ENCODE assay signal across 9 mouse cellular contexts in the genomic region with DNA sequence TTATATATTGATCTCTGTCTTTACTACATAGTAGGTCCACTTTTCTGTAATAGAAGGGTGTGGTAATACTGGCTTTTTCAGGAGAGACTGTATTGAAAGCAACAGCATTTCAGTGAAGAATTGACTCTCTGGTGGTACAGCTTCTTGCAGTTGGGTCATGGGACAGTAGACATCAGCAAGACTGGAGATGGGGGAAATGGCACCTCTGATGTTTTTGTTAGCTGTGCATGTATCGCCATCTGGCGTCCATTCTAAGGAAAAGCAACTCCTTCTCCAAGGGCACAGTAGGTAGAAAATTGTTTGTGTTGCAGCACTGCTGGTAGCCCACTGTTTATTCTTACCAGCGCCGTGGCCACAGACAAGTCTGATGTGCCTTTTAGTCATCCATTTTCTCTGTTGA. TPM values are rescaled to one million over a fixed set of nuclear protein-coding genes. Genes with fewer than 3 reads are reported as not detected.
DNase-seq lines count a peak whose midpoint lies in the region; ATAC-seq and TF ChIP-seq lines count a peak whose summit lies in the region.
"Had no signal": no experiment of that assay in that cellular context is flagged by ENCODE, and none has a peak within 500 bp of the region (broad histone marks: within the 10 kb centered on the region; RNA-seq: fewer than 3 reads in every experiment).

No protein-coding gene starts in this region.

- DNase-seq in heart, adult 11 months, result peak; percentile 91
- peak; percentile 84 for DNase-seq in embryonic facial prominence, embryonic 14.5 days (ENCODE audit: low spot score)
- DNase-seq in hindbrain, embryonic 10.5 days (ENCODE audit: low spot score), result peak; percentile 59
- DNase-seq in layer of hippocampus, adult 2 months (ENCODE audit: low spot score in 2 of 2), result peak; percentile 45 to 52
- peak; percentile 59 for DNase-seq in lung, postnatal 10 days
- peak; percentile 89 for DNase-seq in retina, embryonic 14.5 days (ENCODE audit: low spot score)

- no peak overlapping the region for H3K27ac ChIP-seq in heart, embryonic 11.5 days (ENCODE audit: low read depth, low read length)
- no peak overlapping the region for H3K27ac ChIP-seq in bone marrow, adult 2 months (ENCODE audit: control insufficient read depth, insufficient read depth, low read depth, low read length, poor library complexity)
- no peak overlapping the region for H3K27ac ChIP-seq in embryonic facial prominence, embryonic 14.5 days (replicated peaks; ENCODE audit: low read depth, low read length)
- no peak overlapping the region for H3K27ac ChIP-seq in hindbrain, embryonic 10.5 days
- H3K27ac ChIP-seq in layer of hippocampus, adult 2 months, result no peak overlapping the region

- no peaks in the 10 kb centered on the region for H3K27me3 ChIP-seq in heart, embryonic 11.5 days (ENCODE audit: control insufficient read depth, insufficient read depth, low read length)
- H3K27me3 ChIP-seq in embryonic facial prominence, embryonic 14.5 days (replicated peaks; ENCODE audit: control insufficient read depth, insufficient read depth, low read length), result no peaks in the 10 kb centered on the region
- H3K27me3 ChIP-seq in hindbrain, embryonic 10.5 days (ENCODE audit: insufficient read depth, poor library complexity, severe bottlenecking), result no peaks in the 10 kb centered on the region

- no peaks in the 10 kb centered on the region for H3K9me3 ChIP-seq in heart, embryonic 11.5 days (replicated peaks; ENCODE audit: control insufficient read depth, low read length)
- H3K9me3 ChIP-seq in embryonic facial prominence, embryonic 14.5 days (ENCODE audit: control insufficient read depth, low read length), result no peaks in the 10 kb centered on the region
- no peaks in the 10 kb centered on the region for H3K9me3 ChIP-seq in hindbrain, embryonic 10.5 days

- TF ChIP-seq POLR2A in bone marrow, adult 2 months (IDR thresholded peaks at IDR 0.05; ENCODE audit: borderline replicate concordance, control insufficient read depth, low read depth, low read length), result no peak

- ATAC-seq in heart, embryonic 11.5 days (replicated peaks; ENCODE audit: insufficient number of reproducible peaks, low FRiP score, low TSS enrichment), result no peak
- ATAC-seq in embryonic facial prominence, embryonic 14.5 days (ENCODE audit: low read depth), result peak; percentile 55; the same call in 1 of the 2 replicates

- no peak overlapping the region for H3K4me3 ChIP-seq in heart, embryonic 11.5 days (ENCODE audit: low read depth, low read length)
- H3K4me3 ChIP-seq in bone marrow, adult 2 months (replicated peaks; ENCODE audit: control insufficient read depth, low read depth, low read length), result no peak overlapping the region
- no peak overlapping the region for H3K4me3 ChIP-seq in embryonic facial prominence, embryonic 14.5 days (ENCODE audit: low read depth, low read length)
- no peak overlapping the region for H3K4me3 ChIP-seq in hindbrain, embryonic 10.5 days
- no peak overlapping the region for H3K4me3 ChIP-seq in layer of hippocampus, adult 2 months
- H3K4me3 ChIP-seq: myocyte had no signal

- H3K36me3 ChIP-seq in heart, embryonic 11.5 days (ENCODE audit: control insufficient read depth, insufficient read depth, low read length), result no peaks in the 10 kb centered on the region
- H3K36me3 ChIP-seq in embryonic facial prominence, embryonic 14.5 days (ENCODE audit: control insufficient read depth, insufficient read depth, low read length), result no peaks in the 10 kb centered on the region
- H3K36me3 ChIP-seq in hindbrain, embryonic 10.5 days, result no peaks in the 10 kb centered on the region

- WGBS in heart, embryonic 11.5 days (ENCODE audit: insufficient replicate concordance), result 6% methylated on average over 4 of the region's 4 CpGs
- 0% methylated on average over 4 of the region's 4 CpGs for WGBS in bone marrow, adult 2 months
- 5% methylated on average over 4 of the region's 4 CpGs for WGBS in embryonic facial prominence, embryonic 14.5 days
- WGBS in hindbrain, embryonic 10.5 days, result 11% methylated on average over 4 of the region's 4 CpGs

- no peak overlapping the region for H3K9ac ChIP-seq in heart, embryonic 11.5 days (ENCODE audit: low read depth, low read length)
- H3K9ac ChIP-seq in embryonic facial prominence, embryonic 14.5 days (ENCODE audit: low read depth, low read length), result no peak overlapping the region

- H3K4me2 ChIP-seq in heart, embryonic 11.5 days, result no peak overlapping the region
- no peak overlapping the region for H3K4me2 ChIP-seq in embryonic facial prominence, embryonic 14.5 days (ENCODE audit: low read depth, low read length)

- no peaks in the 10 kb centered on the region; the same call in 1 of the 2 replicates for H3K4me1 ChIP-seq in heart, embryonic 11.5 days (ENCODE audit: control insufficient read depth, insufficient read depth, low read length)
- H3K4me1 ChIP-seq in bone marrow, adult 2 months (ENCODE audit: control insufficient read depth, insufficient read depth, low read length), result no peaks in the 10 kb centered on the region
- no peaks in the 10 kb centered on the region for H3K4me1 ChIP-seq in embryonic facial prominence, embryonic 14.5 days (ENCODE audit: control insufficient read depth, insufficient read depth, low read length)
- H3K4me1 ChIP-seq in hindbrain, embryonic 10.5 days (replicated peaks), result no peaks in the 10 kb centered on the region

- peak; percentile 56 for TF ChIP-seq CTCF in bone marrow, adult 2 months (IDR thresholded peaks at IDR 0.05; ENCODE audit: control insufficient read depth, insufficient read depth, low read length)
- TF ChIP-seq CTCF in layer of hippocampus, adult 2 months (conservative IDR thresholded peaks at IDR 0.05), result peak; percentile 96

RNA-seq across cellular contexts. Expression of gene Rrm1, which starts 24.1 kb away (rescaled TPM):
- 160 and 162 TPM in 2 replicates for polyA plus RNA-seq in heart, embryonic 11.5 days (2014; fragmentation: Nextera tagmentation; extraction: Ambion mirVana)
- 151 and 245 TPM in 2 replicates for polyA plus RNA-seq in bone marrow, adult 2 months (2011; ENCODE audit: insufficient read depth, insufficient read length, low replicate concordance, missing spikeins)
- polyA plus RNA-seq in embryonic facial prominence, embryonic 14.5 days (2014; fragmentation: Nextera tagmentation; extraction: Ambion mirVana), result 98.1 and 123 TPM in 2 replicates
- 213 and 259 TPM in 2 replicates for polyA plus RNA-seq in hindbrain, embryonic 10.5 days (2016; fragmentation: Nextera tagmentation; extraction: Ambion mirVana)
- 10 to 100 TPM; 10.8 to 13.0 TPM for total RNA-seq in layer of hippocampus, adult 2 months (2021)
